Mouse (Mus musculus) forebrain, postnatal 0 days (tissue): ENCODE measurements at regions not wholly inside any gene's neighbourhood (a gene's known extent, or its start where the extent isn't known, plus 50 kb on each side); places are given as distances from the start of the nearest gene placed in this dataset.

Experiments
- ATAC-seq: fragments of 200-750 bp; cut with Nextera tagmentation; 2 replicates; pipeline ENCODE4 v1.8.0; 2017; ENCODE audit warnings: mild to moderate bottlenecking, moderate library complexity
- DNase-seq: peaks from one replicate; pipeline ENCODE4 v3.0.0-alpha.2; 2015
- H3K27ac ChIP-seq: fragments of 300-500 bp; sonication (generic); 2 replicates; pipeline ENCODE4 v1.5.1; 2014; ENCODE audit warnings: low read depth, mild to moderate bottlenecking, antibody characterized with exemption, low read length, moderate library complexity, mixed read lengths
- H3K27me3 ChIP-seq: fragments of 300-500 bp; sonication (generic); 2 replicates; pipeline ENCODE4 v1.6.1; 2014; ENCODE audit warnings: mild to moderate bottlenecking, low read length, mixed read lengths; ENCODE audit not compliant: insufficient read depth
- H3K36me3 ChIP-seq: fragments of 300-500 bp; sonication (generic); 2 replicates; pipeline ENCODE4 v1.6.1; 2014; ENCODE audit warnings: mild to moderate bottlenecking, moderate library complexity; ENCODE audit not compliant: insufficient read depth
- H3K4me1 ChIP-seq: fragments of 300-500 bp; sonication (generic); 2 replicates; pipeline ENCODE4 v1.6.1; 2014; ENCODE audit warnings: antibody characterized with exemption; ENCODE audit not compliant: insufficient read depth
- H3K4me2 ChIP-seq: fragments of 300-500 bp; sonication (generic); 2 replicates; pipeline ENCODE4 v1.6.1; 2014; ENCODE audit warnings: low read depth, mild to moderate bottlenecking, moderate library complexity
- H3K4me3 ChIP-seq: fragments of 300-500 bp; sonication (generic); 2 replicates; pipeline ENCODE4 v1.5.1; 2014; ENCODE audit warnings: low read depth, low read length, mixed read lengths
- H3K9ac ChIP-seq: fragments of 300-500 bp; sonication (generic); 2 replicates; pipeline ENCODE4 v1.6.1; 2014; ENCODE audit warnings: mild to moderate bottlenecking
- H3K9me3 ChIP-seq: fragments of 300-500 bp; sonication (generic); 2 replicates; pipeline ENCODE4 v1.6.1; 2016; ENCODE audit warnings: low read length
- CTCF ChIP-seq: sonication (generic); IDR thresholded peaks from 2 replicates; pipeline ENCODE4 v1.5.1; 2016; ENCODE audit warnings: antibody characterized with exemption, control low read depth, low read depth
- WGBS: fragments of 180-500 bp; shearing (Covaris S2); extraction: QIAGEN DNeasy Blood & Tissue Kit; methylation state at CpG from one replicate; pipeline ENCODE4 v1.1.7; 2014; 5-methylcytosine and 5-hydroxymethylcytosine counted together

DNA sequence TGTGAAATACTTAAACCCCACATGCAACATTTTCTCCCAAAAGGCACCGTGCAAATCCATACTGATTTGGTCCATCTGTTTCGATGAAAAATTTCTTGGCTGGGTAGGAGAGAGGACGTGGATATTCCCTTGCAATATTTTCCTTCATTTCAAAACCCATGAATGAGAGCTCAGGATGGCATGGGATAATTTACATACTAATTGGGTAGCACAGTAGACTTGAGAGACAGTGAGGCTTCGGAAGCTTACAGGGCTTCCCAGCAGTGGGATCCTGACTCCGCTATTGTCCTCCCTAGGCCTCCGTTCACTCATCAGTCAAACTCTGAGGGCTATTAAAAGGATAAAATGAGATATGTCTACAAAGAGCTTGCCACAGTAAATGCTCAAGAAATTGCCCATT is 59.8 kb downstream of the Sox3 start:
- Histone ChIP-seq H3K4me3 (no peak overlapping the region), H3K4me2 (no peak overlapping the region), H3K27me3 (no peaks in the 10 kb centered on the region), H3K9ac (no peak overlapping the region), H3K4me1 (no peaks in the 10 kb centered on the region), H3K36me3 (no peaks in the 10 kb centered on the region), H3K27ac (no peak overlapping the region), H3K9me3 (no peaks in the 10 kb centered on the region)
- no peak for DNase-seq
- no peak for ATAC-seq
- TF ChIP-seq CTCF: no peak
- WGBS: 58% methylated on average over 6 of the region's 6 CpGs

DNA sequence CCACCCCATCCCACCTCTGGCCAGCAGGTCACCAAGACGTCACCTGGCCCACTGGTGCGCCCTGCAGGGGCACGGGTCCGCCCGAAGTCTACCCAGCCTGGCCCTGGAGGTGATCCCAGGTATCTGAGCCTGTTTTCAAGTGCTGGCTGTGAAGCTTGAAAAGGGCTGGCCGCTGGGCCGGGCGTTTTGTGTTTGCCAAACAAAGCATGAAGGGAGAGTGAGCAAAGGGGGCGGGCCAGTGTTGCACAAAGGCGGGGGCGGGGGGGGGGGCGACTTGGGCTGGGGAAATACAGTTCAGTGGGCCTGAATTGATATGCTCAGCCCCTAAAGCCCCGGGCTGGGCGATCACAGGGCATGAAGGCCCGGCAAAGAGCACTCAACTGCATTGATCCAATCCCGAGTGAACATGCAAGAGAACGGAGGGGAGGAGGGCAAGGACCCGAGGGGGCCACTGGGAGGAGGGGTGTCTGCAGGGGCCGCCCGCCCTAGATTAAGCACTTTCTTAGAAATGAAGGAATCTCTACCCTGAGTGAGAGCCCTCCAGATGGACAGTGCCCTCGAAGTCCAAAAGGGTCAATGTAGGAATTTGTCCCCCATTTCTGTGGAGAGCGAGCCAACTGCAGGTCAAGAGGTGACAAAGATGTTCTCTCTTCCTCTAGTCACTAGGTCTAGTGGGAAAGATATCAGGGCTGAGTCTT is 61.8 kb downstream of the Sox3 start:
- no peak overlapping the region for H3K27ac ChIP-seq
- no peak overlapping the region for H3K4me3 ChIP-seq
- H3K4me1 ChIP-seq: no peaks in the 10 kb centered on the region
- DNase-seq (no peak), ATAC-seq (no peak)
- no peak overlapping the region for H3K9ac ChIP-seq
- H3K27me3 ChIP-seq: no peaks in the 10 kb centered on the region
- 39% methylated on average over 18 of the region's 22 CpGs for WGBS
- no peak for TF ChIP-seq CTCF
- H3K4me2 ChIP-seq: no peak overlapping the region
- no peaks in the 10 kb centered on the region for H3K36me3 ChIP-seq
- H3K9me3 ChIP-seq: no peaks in the 10 kb centered on the region

DNA sequence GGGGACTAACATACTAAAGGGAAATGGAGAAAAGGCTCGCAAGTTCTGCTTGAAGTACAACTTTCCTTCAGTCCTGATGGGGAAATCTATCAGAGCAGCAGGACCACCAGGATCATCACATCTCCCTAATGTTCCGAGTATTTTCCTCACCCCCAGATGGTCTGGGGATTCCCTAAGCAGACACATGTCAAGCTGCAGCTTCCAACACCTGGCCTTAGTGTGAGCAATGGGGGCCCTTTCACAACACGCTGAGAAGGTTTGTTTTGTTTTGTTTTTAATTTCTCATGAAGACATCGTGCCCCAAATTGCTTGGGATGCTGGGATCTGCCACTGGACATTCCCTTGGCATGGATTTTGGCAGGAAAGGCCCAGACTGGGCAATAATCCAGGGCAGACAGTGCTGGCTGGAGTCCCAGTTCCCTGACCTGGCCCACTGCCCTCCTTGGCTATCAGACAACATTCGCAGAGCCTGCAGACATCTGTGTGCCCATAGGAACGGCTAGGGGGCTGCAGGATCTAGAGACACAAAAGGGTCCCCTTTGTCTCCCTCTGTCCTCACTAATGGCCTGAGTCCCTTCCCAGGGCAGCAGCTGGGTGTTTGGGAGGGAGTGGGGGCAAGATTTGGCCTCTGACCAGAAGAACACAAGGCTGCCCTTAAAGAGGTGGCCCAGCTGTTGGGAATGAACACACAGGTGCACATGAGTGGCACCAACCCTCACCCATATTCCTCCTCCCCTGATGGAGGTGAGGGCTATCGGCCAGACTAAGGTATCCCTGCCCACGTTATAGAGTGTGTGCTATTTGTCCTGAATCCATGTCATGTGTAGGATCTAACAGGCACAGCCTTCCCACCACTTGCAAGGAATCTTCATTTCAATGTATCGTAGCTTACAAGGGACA is 67.8 kb downstream of the Sox3 start:
- no peaks in the 10 kb centered on the region for H3K9me3 ChIP-seq
- ATAC-seq: peak; percentile 89
- H3K9ac ChIP-seq: no peak overlapping the region
- 46% methylated on average over 9 of the region's 9 CpGs for WGBS
- H3K4me2 ChIP-seq: no peak overlapping the region
- no peaks in the 10 kb centered on the region for H3K27me3 ChIP-seq
- no peak for TF ChIP-seq CTCF
- no peaks in the 10 kb centered on the region for H3K4me1 ChIP-seq
- H3K4me3 ChIP-seq: no peak overlapping the region
- H3K27ac ChIP-seq: no peak overlapping the region
- no peaks in the 10 kb centered on the region for H3K36me3 ChIP-seq
- DNase-seq: peak; percentile 47

DNA sequence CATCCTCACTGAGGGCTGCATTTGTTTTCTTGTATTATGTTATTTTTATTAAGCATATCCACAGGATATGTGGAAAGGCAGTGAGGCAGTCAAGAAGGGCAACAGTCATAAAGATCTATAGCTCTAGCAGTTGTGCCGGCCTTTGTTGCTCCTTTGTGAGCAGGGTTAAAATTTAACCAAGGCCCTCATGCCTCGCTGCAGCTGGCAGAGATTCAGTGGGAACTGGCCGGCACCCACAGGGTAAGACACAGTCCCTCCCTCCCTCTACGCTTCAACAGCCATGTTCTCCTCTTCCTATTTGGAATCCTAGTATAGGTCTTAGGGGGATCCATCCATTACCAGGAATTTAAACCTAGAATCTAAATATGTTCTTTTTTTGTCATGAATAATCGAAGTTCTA is 94.7 kb downstream of the Sox3 start:
- Histone ChIP-seq H3K27me3 (no peaks in the 10 kb centered on the region), H3K4me2 (no peak overlapping the region), H3K9me3 (no peaks in the 10 kb centered on the region), H3K4me1 (no peaks in the 10 kb centered on the region), H3K4me3 (no peak overlapping the region), H3K9ac (no peak overlapping the region), H3K27ac (no peak overlapping the region), H3K36me3 (no peaks in the 10 kb centered on the region)
- ATAC-seq (no peak), DNase-seq (no peak)
- WGBS: 43% methylated on average over 5 of the region's 5 CpGs
- no peak for TF ChIP-seq CTCF

DNA sequence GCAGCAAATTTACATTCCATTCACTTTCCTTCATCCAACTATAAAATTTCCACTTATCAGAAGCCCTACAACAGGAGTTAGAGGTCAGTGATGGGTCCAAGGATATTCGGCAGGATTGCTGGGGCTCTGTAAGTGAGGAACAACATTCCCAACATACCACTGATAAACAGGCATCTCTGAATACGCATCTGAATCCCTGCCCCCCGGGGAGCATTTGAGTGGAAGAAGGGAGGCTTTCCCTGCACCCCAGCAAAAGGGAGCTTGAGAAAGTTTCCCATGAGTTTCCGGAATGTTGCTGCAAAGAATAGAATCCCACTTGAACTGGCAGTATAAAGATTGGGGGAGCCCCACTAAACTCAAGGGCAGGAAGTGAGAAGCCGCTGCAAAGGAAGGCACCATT is 112.5 kb downstream of the Sox3 start:
- H3K9ac ChIP-seq: no peak overlapping the region
- no peaks in the 10 kb centered on the region for H3K27me3 ChIP-seq
- ATAC-seq: no peak
- no peak for TF ChIP-seq CTCF
- WGBS: 32% methylated on average over 5 of the region's 5 CpGs
- no peak for DNase-seq
- H3K9me3 ChIP-seq: no peaks in the 10 kb centered on the region
- no peaks in the 10 kb centered on the region for H3K4me1 ChIP-seq
- no peak overlapping the region for H3K4me2 ChIP-seq
- H3K4me3 ChIP-seq: no peak overlapping the region
- H3K27ac ChIP-seq: no peak overlapping the region
- H3K36me3 ChIP-seq: no peaks in the 10 kb centered on the region

DNA sequence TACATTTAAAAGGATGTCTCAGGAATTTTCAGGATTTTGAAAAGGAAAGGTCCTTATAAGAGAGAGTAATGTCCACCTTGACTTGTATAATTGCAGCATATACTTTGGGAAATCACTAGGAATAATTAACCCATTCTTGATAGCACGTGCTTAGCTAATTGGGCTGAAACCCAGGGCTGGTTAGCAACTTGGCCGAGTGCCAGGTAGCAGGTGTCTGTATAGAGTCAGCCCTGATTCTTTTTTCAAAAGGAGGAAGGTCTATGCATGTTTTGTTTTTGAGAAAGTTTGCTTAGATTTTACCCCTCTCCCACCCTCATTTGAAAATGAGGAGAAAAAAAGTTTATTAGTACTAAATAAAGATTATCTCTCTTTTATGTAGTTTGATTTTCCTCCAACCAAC is 113.1 kb downstream of the Sox3 start:
- ATAC-seq: no peak
- 26% methylated on average over 2 of the region's 2 CpGs for WGBS

DNA sequence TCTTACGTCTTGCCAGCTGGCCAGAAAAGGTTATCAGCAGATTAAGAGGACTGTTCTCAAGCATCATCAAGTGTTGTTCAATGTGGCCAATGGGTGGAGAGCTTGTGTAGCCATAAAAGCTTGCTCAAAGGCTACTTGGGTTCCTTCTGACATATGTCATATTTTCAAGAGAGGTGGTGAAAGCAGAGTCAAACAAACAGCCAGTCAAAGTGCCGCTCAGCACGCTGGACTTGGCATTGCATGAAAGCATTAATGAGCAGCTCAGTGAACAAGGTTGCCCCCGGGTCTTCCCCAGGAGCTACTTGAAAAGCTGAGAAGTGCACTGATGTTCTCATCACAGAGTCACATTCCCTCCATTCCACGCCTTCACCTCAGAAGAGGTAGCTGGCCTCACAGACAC is 119.6 kb downstream of the Sox3 start:
- no peaks in the 10 kb centered on the region for H3K4me1 ChIP-seq
- H3K4me3 ChIP-seq: no peak overlapping the region
- H3K4me2 ChIP-seq: no peak overlapping the region
- no peaks in the 10 kb centered on the region for H3K27me3 ChIP-seq
- H3K27ac ChIP-seq: no peak overlapping the region
- no peak overlapping the region for H3K9ac ChIP-seq
- no peak for DNase-seq
- no peak for ATAC-seq
- TF ChIP-seq CTCF: no peak
- no peaks in the 10 kb centered on the region for H3K9me3 ChIP-seq
- H3K36me3 ChIP-seq: no peaks in the 10 kb centered on the region
- 60% methylated on average over 5 of the region's 5 CpGs for WGBS

More for the DNA sequence above, 113.1 kb downstream of the Sox3 start:
- no peaks in the 10 kb centered on the region for H3K4me1 ChIP-seq
- H3K27ac ChIP-seq: no peak overlapping the region
- H3K36me3 ChIP-seq: no peaks in the 10 kb centered on the region
- no peak overlapping the region for H3K4me2 ChIP-seq
- H3K9me3 ChIP-seq: no peaks in the 10 kb centered on the region
- peak; percentile 22 for DNase-seq
- TF ChIP-seq CTCF: no peak
- H3K9ac ChIP-seq: no peak overlapping the region
- H3K27me3 ChIP-seq: no peaks in the 10 kb centered on the region
- H3K4me3 ChIP-seq: no peak overlapping the region
